Mouse (Mus musculus) olfactory bulb, adult 2 months (tissue): ENCODE data around the gene Gm3558.
"Not testable (repeated sequence)": the region's sequence is repeated elsewhere in the genome, so short reads cannot be mapped to it uniquely, and the experiment has no call there.

Experiments used
- CTCF ChIP-seq: fragments of 200-500 bp; IDR thresholded peaks from 2 replicates; pipeline ENCODE4 v1.5.1; 2012; ENCODE audit warnings: low read depth, mild to moderate bottlenecking, low read length, moderate library complexity; ENCODE audit not compliant: insufficient read depth
- POLR2A ChIP-seq: fragments of 200-500 bp; IDR thresholded peaks from 2 replicates; pipeline ENCODE4 v1.6.1; 2012; ENCODE audit warnings: mild to moderate bottlenecking, low read depth, low read length, moderate library complexity; ENCODE audit not compliant: insufficient read depth

GRCm38 (mm10) chr14:7595492-7595891, 27.1 kb upstream of the Gm3558 start, which contains the start of gene Gm10338:
- TF ChIP-seq POLR2A, CTCF: not testable (repeated sequence)
